Mouse (Mus musculus): ENCODE data around the gene Pphln1. TPM values are rescaled to one million over a fixed set of nuclear protein-coding genes. Genes with fewer than 3 reads are reported as not detected.

Gene Pphln1
- total RNA-seq, 2 experiments from 2014 or later = 49.6 to 67.8 TPM

GRCm38 (mm10) chr15:93422537-93422936 lies 24.4 kb downstream of the Pphln1 start:
- ATAC-seq (replicated peaks; ENCODE audit: poor library complexity, severe bottlenecking) = no peak; the same call in 1 of the 2 replicates

GRCm38 (mm10) chr15:93433811-93434210 lies 35.7 kb downstream of the Pphln1 start:
- no peak for ATAC-seq (replicated peaks; ENCODE audit: poor library complexity, severe bottlenecking)

- no peak for ATAC-seq (replicated peaks; ENCODE audit: poor library complexity, severe bottlenecking)
These were observed 37.8 kb downstream of the Pphln1 start for GRCm38 (mm10) chr15:93435998-93436397.

GRCm38 (mm10) chr15:93438663-93439062 lies 40.5 kb downstream of the Pphln1 start:
- ATAC-seq (replicated peaks; ENCODE audit: poor library complexity, severe bottlenecking) = peak; percentile 77

- no peak for ATAC-seq (replicated peaks; ENCODE audit: poor library complexity, severe bottlenecking)
These were observed 44.1 kb downstream of the Pphln1 start for GRCm38 (mm10) chr15:93442271-93442670.

- no peak for ATAC-seq (replicated peaks; ENCODE audit: poor library complexity, severe bottlenecking)
These were observed 45.5 kb downstream of the Pphln1 start for GRCm38 (mm10) chr15:93443676-93444075.

GRCm38 (mm10) chr15:93448862-93449261 lies 50.7 kb downstream of the Pphln1 start:
- no peak for ATAC-seq (replicated peaks; ENCODE audit: poor library complexity, severe bottlenecking)

- no peak for ATAC-seq (replicated peaks; ENCODE audit: poor library complexity, severe bottlenecking)
These were observed 55.1 kb downstream of the Pphln1 start for GRCm38 (mm10) chr15:93453296-93453695.

- ATAC-seq (replicated peaks; ENCODE audit: poor library complexity, severe bottlenecking) = no peak
These were observed 57.9 kb downstream of the Pphln1 start for GRCm38 (mm10) chr15:93456005-93456404.

GRCm38 (mm10) chr15:93459422-93459821 lies 61.3 kb downstream of the Pphln1 start:
- ATAC-seq (replicated peaks; ENCODE audit: poor library complexity, severe bottlenecking) = no peak

- ATAC-seq (replicated peaks; ENCODE audit: poor library complexity, severe bottlenecking) = no peak
These were observed 62.9 kb downstream of the Pphln1 start for GRCm38 (mm10) chr15:93461066-93461465.

- ATAC-seq (replicated peaks; ENCODE audit: poor library complexity, severe bottlenecking) = no peak
These were observed 73.5 kb downstream of the Pphln1 start for GRCm38 (mm10) chr15:93471651-93472050.

- no peak for ATAC-seq (replicated peaks; ENCODE audit: poor library complexity, severe bottlenecking)
These were observed 73.9 kb downstream of the Pphln1 start for GRCm38 (mm10) chr15:93472089-93472488.

- no peak for ATAC-seq (replicated peaks; ENCODE audit: poor library complexity, severe bottlenecking)
These were observed 76.1 kb downstream of the Pphln1 start for GRCm38 (mm10) chr15:93474277-93474676.

GRCm38 (mm10) chr15:93475688-93476087 lies 77.5 kb downstream of the Pphln1 start:
- no peak for ATAC-seq (replicated peaks; ENCODE audit: poor library complexity, severe bottlenecking)

GRCm38 (mm10) chr15:93477729-93478128 lies 79.6 kb downstream of the Pphln1 start:
- ATAC-seq (replicated peaks; ENCODE audit: poor library complexity, severe bottlenecking) = no peak

GRCm38 (mm10) chr15:93478676-93479075 lies 80.5 kb downstream of the Pphln1 start:
- no peak for ATAC-seq (replicated peaks; ENCODE audit: poor library complexity, severe bottlenecking)

GRCm38 (mm10) chr15:93479445-93479844 lies 81.3 kb downstream of the Pphln1 start:
- ATAC-seq (replicated peaks; ENCODE audit: poor library complexity, severe bottlenecking) = no peak

- no peak for ATAC-seq (replicated peaks; ENCODE audit: poor library complexity, severe bottlenecking)
These were observed 83.0 kb downstream of the Pphln1 start for GRCm38 (mm10) chr15:93481112-93481511.

- peak; percentile 48 for ATAC-seq (replicated peaks; ENCODE audit: poor library complexity, severe bottlenecking)
These were observed 86.1 kb downstream of the Pphln1 start for GRCm38 (mm10) chr15:93484261-93484710.

- ATAC-seq (replicated peaks; ENCODE audit: poor library complexity, severe bottlenecking) = no peak
These were observed 87.1 kb downstream of the Pphln1 start for GRCm38 (mm10) chr15:93485252-93485651.

GRCm38 (mm10) chr15:93486066-93486465 lies 87.9 kb downstream of the Pphln1 start:
- no peak for ATAC-seq (replicated peaks; ENCODE audit: poor library complexity, severe bottlenecking)

GRCm38 (mm10) chr15:93489597-93489996 lies 91.4 kb downstream of the Pphln1 start:
- ATAC-seq (replicated peaks; ENCODE audit: poor library complexity, severe bottlenecking) = no peak
